Mouse (Mus musculus) hematopoietic stem cell, adult 5-6 weeks (primary cell): ENCODE measurements at regions not wholly inside any gene's neighbourhood (a gene's known extent, or its start where the extent isn't known, plus 50 kb on each side); places are given as distances from the start of the nearest gene placed in this dataset.

ENCODE experiments used
- ATAC-seq, 2 experiments: fragments of 125-278 bp in 1 of 2; replicated peaks in 1 of 2; 2 replicates each; pipeline ENCODE4 v1.8.0; 2016 to 2017; ENCODE audit warnings: inconsistent platforms in 2 of 2, mild to moderate bottlenecking in 2 of 2, moderate number of reproducible peaks in 2 of 2, low read depth in 1 of 2, moderate TSS enrichment in 1 of 2; ENCODE audit not compliant: low FRiP score in 2 of 2, poor library complexity in 2 of 2, severe bottlenecking in 2 of 2, insufficient read depth in 1 of 2, low TSS enrichment in 1 of 2

DNA sequence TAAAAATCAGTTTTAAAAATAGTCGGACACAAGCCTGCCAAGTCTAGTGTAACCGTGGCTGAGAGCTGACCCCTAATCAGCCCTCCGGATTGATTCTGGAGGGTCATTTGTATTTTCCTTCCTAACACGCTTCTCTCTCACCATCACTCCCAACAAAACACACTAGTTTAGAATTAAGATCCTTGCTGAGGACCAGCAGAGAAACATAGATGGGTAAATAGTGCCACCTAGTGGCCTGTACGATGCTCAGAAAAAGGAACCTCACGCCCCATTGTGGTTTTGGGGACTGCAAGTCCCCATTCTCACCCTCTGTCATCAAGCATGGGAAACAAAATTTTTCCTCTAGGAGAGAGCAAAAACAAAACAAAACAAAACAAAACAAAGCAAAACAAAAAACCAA, 271.6 kb upstream of the Atp11b start:
- peak; percentile 59 to 60; a peak in 3 of 4 replicates for ATAC-seq

- no peak for ATAC-seq
Observed at GRCm38 (mm10) chr3:35482759-35483158, 271.1 kb upstream of the Atp11b start.

GRCm38 (mm10) chr3:35496027-35496824, 257.7 kb upstream of the Atp11b start:
- ATAC-seq = no peak

- ATAC-seq = no peak
Observed at GRCm38 (mm10) chr3:35510314-35510713, 243.6 kb upstream of the Atp11b start.

- no peak for ATAC-seq
Observed at GRCm38 (mm10) chr3:35516517-35516916, 237.4 kb upstream of the Atp11b start.

- ATAC-seq = no peak
Observed at GRCm38 (mm10) chr3:35520131-35520530, 233.8 kb upstream of the Atp11b start.

- ATAC-seq = no peak
Observed at GRCm38 (mm10) chr3:35547696-35548095, 206.2 kb upstream of the Atp11b start.

- ATAC-seq = no peak
Observed at GRCm38 (mm10) chr3:35551791-35552190, 202.1 kb upstream of the Atp11b start.

DNA sequence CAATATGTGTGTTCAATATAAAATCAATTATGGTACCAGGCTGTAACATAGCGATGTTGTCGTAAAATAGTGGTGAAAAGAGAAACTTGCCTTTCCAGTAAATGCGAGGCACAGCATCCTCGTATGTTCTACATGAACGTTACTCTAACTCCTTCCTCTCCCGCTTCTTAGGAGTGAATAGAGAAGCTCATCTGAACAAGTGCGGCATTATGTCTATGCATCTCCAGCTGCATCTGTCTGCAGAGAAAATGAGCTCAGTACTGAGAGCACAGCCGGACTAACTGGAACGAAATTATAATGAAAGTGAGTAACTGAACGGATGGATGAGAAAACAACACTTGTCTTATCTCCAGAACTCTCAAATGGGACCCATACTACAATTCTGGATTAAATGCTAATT, 193.5 kb upstream of the Atp11b start:
- no peak for ATAC-seq

DNA sequence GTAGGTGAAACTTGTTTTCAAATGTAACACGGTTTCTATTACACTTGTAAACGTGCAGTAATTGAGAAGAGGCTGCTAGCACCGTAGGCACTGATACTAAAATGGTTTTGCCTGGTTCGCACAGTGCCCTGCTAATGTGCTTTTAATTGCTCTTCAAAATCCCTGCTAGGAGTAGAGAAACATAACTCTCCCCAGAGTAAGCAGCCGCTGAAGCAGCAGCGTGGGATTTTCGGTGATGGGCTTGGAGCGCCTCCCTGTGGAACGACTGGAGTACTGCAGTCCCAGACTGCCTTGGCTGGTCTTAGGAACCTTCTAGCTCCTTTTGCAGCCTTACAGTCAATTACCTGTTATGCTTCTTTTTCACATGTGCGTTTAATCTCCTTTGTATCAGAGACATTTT, 179.5 kb upstream of the Atp11b start:
- ATAC-seq = no peak
